Mouse (Mus musculus) stomach, embryonic 15.5 days (tissue): ENCODE data around the gene Lmo1. TPM values are rescaled to one million over a fixed set of nuclear protein-coding genes. Genes with fewer than 3 reads are reported as not detected.

ENCODE experiments used
- ATAC-seq: fragments of 200-750 bp; cut with Nextera tagmentation; 2 replicates; pipeline ENCODE4 v1.8.0; 2017; ENCODE audit warnings: low read depth, moderate number of reproducible peaks, moderate TSS enrichment; ENCODE audit not compliant: insufficient read depth, low FRiP score
- H3K27ac ChIP-seq: fragments of 300-500 bp; sonication (generic); 2 replicates; pipeline ENCODE4 v1.5.1; 2015; ENCODE audit warnings: mild to moderate bottlenecking, inconsistent platforms
- H3K27me3 ChIP-seq: fragments of 300-500 bp; sonication (generic); replicated peaks from 2 replicates; pipeline ENCODE4 v1.6.1; 2015; ENCODE audit warnings: inconsistent platforms
- H3K36me3 ChIP-seq: fragments of 300-500 bp; sonication (generic); 2 replicates; pipeline ENCODE4 v1.6.1; 2015; ENCODE audit warnings: inconsistent platforms
- H3K4me1 ChIP-seq: fragments of 300-500 bp; sonication (generic); 2 replicates; pipeline ENCODE4 v1.6.1; 2015; ENCODE audit warnings: inconsistent platforms
- H3K4me2 ChIP-seq: fragments of 300-500 bp; sonication (generic); 2 replicates; pipeline ENCODE4 v1.6.1; 2015; ENCODE audit warnings: mild to moderate bottlenecking, inconsistent platforms
- H3K4me3 ChIP-seq: fragments of 300-500 bp; sonication (generic); replicated peaks from 2 replicates; pipeline ENCODE4 v1.5.1; 2015; ENCODE audit warnings: inconsistent platforms
- H3K9ac ChIP-seq: fragments of 300-500 bp; sonication (generic); 2 replicates; pipeline ENCODE4 v1.6.1; 2015; ENCODE audit warnings: inconsistent platforms
- H3K9me3 ChIP-seq: fragments of 300-500 bp; sonication (generic); 2 replicates; pipeline ENCODE4 v1.6.1; 2016; ENCODE audit warnings: inconsistent platforms
- WGBS: fragments of 180-500 bp; shearing (Covaris S2); methylation state at CpG from one replicate; pipeline ENCODE4 v1.1.7; 2015; 5-methylcytosine and 5-hydroxymethylcytosine counted together
- polyA plus RNA-seq: library from polyadenylated mRNA; unstranded; fragments of >200 nt; fragmentation: Nextera tagmentation; extraction: Ambion mirVana; gene quantifications from 2 replicates; pipeline ENCODE4 v1.2.1, GENCODE M21; 2015

Gene Lmo1
- polyA plus RNA-seq, 1 experiment from 2014 or later = 6.4 TPM

DNA sequence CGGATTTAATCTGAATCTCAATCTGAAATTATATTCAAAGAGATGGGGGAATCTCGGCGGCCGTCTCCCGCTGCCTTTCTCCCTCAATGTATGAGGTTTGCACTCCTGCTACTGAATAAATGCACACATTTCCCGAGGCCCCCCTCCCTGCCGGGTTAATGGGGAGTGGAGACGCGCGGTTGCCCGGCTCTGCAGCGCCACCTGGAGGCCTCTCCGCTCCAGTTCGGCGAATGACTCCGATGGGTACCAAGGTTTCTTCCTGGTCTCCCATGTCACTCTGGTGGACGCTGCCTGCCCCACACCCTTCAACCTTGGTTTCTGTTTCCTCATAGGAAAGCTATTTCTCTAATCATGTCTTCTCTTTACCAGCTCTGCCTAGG is 4.6 kb downstream of the Lmo1 start:
- WGBS = 1% methylated on average over 17 of the region's 17 CpGs
- Histone ChIP-seq H3K36me3 (no peaks in the 10 kb centered on the region), H3K4me3 (peak overlapping the region; percentile 48), H3K4me2 (peak overlapping the region; percentile 100), H3K9ac (no peak overlapping the region), H3K4me1 (peaks cover 12% of the 10 kb centered on the region; the same call in 1 of the 2 replicates), H3K27me3 (peaks cover 57% of the 10 kb centered on the region), H3K27ac (no peak overlapping the region), H3K9me3 (no peaks in the 10 kb centered on the region)
- 0 out of 2 replicates have a peak, but pooled peaks have one; percentile 23 for ATAC-seq

- ATAC-seq = no peak; the same call in 1 of the 2 replicates
Observed at GRCm38 (mm10) chr7:109169505-109170440, 5.2 kb downstream of the Lmo1 start.

DNA sequence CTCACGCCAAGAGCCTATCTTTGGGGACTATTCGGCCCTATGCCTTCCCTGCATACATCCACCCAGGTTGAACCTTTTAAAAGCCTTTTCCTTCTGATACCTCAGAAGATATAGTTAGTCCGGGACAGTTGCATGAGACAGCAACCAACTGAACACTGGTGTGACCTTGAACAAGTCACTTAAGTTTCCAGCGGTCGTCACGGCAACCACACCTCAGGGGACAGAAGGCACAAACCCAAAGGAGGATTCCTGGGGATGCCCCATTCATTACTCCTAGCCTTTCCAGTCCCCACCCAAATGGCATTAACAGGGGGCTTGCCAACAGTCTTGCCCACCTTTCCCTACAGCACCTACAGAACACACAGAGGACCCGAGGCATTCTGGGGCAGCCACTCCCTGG is 6.3 kb downstream of the Lmo1 start:
- peak overlapping the region; percentile 100; the same call in 1 of the 2 replicates for H3K4me2 ChIP-seq
- WGBS = 90% methylated on average over 7 of the region's 7 CpGs
- ATAC-seq = no peak

More at GRCm38 (mm10) chr7:109169505-109170440, 5.2 kb downstream of the Lmo1 start:
- H3K9ac ChIP-seq = 0 out of 2 replicates have a peak overlapping the region, but pooled peaks have one; percentile 10
- under 1% methylated on average over 71 of the region's 72 CpGs for WGBS
- no peaks in the 10 kb centered on the region for H3K9me3 ChIP-seq
- no peaks in the 10 kb centered on the region for H3K36me3 ChIP-seq
- H3K4me2 ChIP-seq = peak overlapping the region; percentile 100
- no peak overlapping the region for H3K27ac ChIP-seq
- H3K4me3 ChIP-seq = peak overlapping the region; percentile 48
- peaks cover 8% of the 10 kb centered on the region; the same call in 1 of the 2 replicates for H3K4me1 ChIP-seq
- peaks cover 52% of the 10 kb centered on the region for H3K27me3 ChIP-seq

GRCm38 (mm10) chr7:109165931-109166585 is 8.9 kb downstream of the Lmo1 start:
- Histone ChIP-seq H3K27ac (no peak overlapping the region), H3K4me2 (no peak overlapping the region), H3K9ac (no peak overlapping the region), H3K27me3 (peaks cover 28% of the 10 kb centered on the region), H3K36me3 (no peaks in the 10 kb centered on the region), H3K4me3 (no peak overlapping the region), H3K9me3 (no peaks in the 10 kb centered on the region), H3K4me1 (peaks cover 8% of the 10 kb centered on the region; the same call in 1 of the 2 replicates)
- WGBS = 66% methylated on average over 17 of the region's 17 CpGs
- ATAC-seq = no peak

More for the DNA sequence above, 6.3 kb downstream of the Lmo1 start:
- H3K4me3 ChIP-seq = no peak overlapping the region
- no peak overlapping the region for H3K9ac ChIP-seq
- H3K36me3 ChIP-seq = no peaks in the 10 kb centered on the region
- no peak overlapping the region for H3K27ac ChIP-seq
- H3K4me1 ChIP-seq = peaks cover 8% of the 10 kb centered on the region; the same call in 1 of the 2 replicates
- no peaks in the 10 kb centered on the region for H3K9me3 ChIP-seq
- H3K27me3 ChIP-seq = peaks cover 45% of the 10 kb centered on the region

DNA sequence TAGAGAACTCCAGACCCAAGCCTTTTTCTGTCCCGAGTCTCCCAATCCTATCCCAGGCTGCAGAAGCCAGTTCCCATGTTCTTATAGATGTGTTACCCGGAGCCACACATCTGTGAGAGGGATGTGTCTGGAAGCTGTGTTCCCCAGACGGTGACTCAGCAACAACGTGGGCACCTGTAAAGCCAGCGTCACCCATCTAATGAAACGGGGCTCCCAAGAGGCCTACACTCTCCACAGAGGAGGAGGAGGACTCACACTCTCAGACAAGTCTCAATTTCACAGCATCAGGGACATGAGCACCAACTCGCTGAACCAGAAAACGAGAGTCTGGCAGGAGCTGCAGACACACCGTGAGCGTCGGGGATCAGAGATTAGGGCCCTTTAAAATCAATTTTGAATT is 20.7 kb downstream of the Lmo1 start:
- WGBS = 71% methylated on average over 11 of the region's 11 CpGs
- no peak overlapping the region for H3K27ac ChIP-seq
- no peak overlapping the region for H3K9ac ChIP-seq
- H3K36me3 ChIP-seq = no peaks in the 10 kb centered on the region
- ATAC-seq = no peak
- H3K4me2 ChIP-seq = no peak overlapping the region
- H3K4me1 ChIP-seq = no peaks in the 10 kb centered on the region
- no peaks in the 10 kb centered on the region for H3K27me3 ChIP-seq
- no peak overlapping the region for H3K4me3 ChIP-seq
- no peaks in the 10 kb centered on the region for H3K9me3 ChIP-seq

GRCm38 (mm10) chr7:109153538-109153937 is 21.5 kb downstream of the Lmo1 start:
- no peaks in the 10 kb centered on the region for H3K27me3 ChIP-seq
- ATAC-seq = no peak
- no peak overlapping the region for H3K27ac ChIP-seq
- no peak overlapping the region for H3K4me3 ChIP-seq
- H3K4me1 ChIP-seq = no peaks in the 10 kb centered on the region
- H3K4me2 ChIP-seq = no peak overlapping the region
- WGBS = 62% methylated on average over 5 of the region's 5 CpGs
- H3K9ac ChIP-seq = no peak overlapping the region
- H3K36me3 ChIP-seq = no peaks in the 10 kb centered on the region
- no peaks in the 10 kb centered on the region for H3K9me3 ChIP-seq

DNA sequence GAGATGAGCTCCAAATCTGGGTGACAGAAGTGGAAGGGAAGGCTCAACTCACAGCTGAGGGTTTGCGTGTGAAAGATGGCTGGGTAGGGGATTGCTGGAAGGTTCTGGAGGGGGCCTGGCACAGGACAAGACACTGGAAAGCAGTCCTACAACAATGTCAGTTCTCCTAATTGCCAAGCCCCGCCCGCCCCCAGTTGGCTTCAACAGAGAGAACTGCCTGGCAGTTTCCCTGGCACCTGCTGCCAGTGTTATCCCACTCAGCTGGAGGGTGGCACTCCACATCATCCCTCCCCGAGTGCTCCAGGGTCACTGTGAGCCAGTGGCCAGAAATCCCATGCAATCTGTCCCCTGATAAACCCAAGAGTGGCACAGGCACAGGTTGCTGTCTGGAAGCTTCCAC is 23.9 kb downstream of the Lmo1 start:
- no peak overlapping the region for H3K4me3 ChIP-seq
- no peaks in the 10 kb centered on the region for H3K9me3 ChIP-seq
- ATAC-seq = no peak
- H3K36me3 ChIP-seq = no peaks in the 10 kb centered on the region
- H3K9ac ChIP-seq = no peak overlapping the region
- no peaks in the 10 kb centered on the region for H3K27me3 ChIP-seq
- H3K27ac ChIP-seq = no peak overlapping the region
- no peak overlapping the region for H3K4me2 ChIP-seq
- no peaks in the 10 kb centered on the region for H3K4me1 ChIP-seq
- WGBS = 85% methylated on average over 4 of the region's 4 CpGs

- no peak for ATAC-seq
- Histone ChIP-seq H3K4me3 (no peak overlapping the region), H3K4me1 (no peaks in the 10 kb centered on the region), H3K9me3 (no peaks in the 10 kb centered on the region), H3K27ac (no peak overlapping the region), H3K27me3 (no peaks in the 10 kb centered on the region), H3K4me2 (no peak overlapping the region), H3K9ac (no peak overlapping the region), H3K36me3 (no peaks in the 10 kb centered on the region)
- WGBS = 44% methylated on average over 8 of the region's 8 CpGs
Observed at GRCm38 (mm10) chr7:109145211-109145610, 29.8 kb downstream of the Lmo1 start.

DNA sequence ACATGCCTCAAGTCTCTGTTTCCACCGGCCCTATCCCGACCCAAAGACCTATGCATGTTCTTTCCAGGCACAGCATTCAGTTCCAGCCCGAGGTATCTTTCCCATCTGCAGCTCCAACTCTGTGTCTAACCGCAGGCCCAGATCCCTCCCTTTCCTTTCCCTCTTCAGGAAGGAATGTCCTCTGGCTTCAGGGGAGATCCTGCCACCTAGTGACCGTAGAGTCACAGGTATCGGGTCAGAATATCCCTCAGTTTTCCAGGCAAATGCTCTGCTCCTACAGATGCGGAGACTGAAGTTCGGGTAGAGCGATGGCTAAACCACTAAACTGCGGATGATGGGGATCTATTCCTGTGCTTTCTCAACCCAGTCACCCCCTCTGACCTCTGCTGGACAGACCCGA is 30.3 kb downstream of the Lmo1 start:
- H3K4me3 ChIP-seq = no peak overlapping the region
- H3K9me3 ChIP-seq = no peaks in the 10 kb centered on the region
- H3K36me3 ChIP-seq = no peaks in the 10 kb centered on the region
- no peak overlapping the region for H3K27ac ChIP-seq
- WGBS = 57% methylated on average over 11 of the region's 11 CpGs
- H3K4me1 ChIP-seq = no peaks in the 10 kb centered on the region
- no peak for ATAC-seq
- H3K9ac ChIP-seq = no peak overlapping the region
- H3K4me2 ChIP-seq = no peak overlapping the region
- H3K27me3 ChIP-seq = no peaks in the 10 kb centered on the region

DNA sequence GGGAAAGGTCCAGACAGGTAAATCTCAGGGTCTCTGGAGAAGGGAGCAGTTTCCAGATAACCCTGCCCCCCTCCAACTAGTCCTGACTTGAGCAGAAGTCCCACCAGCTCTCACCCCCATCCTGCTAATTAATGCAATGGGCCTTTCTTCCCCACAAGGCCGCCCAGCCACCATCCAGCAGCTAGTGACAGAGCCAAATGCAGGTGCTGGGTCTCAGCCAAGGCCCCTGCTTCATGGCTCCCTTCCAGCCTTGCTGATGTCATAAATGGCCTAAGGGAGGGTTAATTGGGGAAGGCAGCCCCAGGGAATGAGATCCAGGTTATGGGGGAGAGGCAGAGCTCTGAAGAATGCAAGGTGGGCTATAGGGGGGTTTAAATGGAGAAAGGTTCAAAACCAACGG is 32.4 kb downstream of the Lmo1 start:
- no peaks in the 10 kb centered on the region for H3K9me3 ChIP-seq
- H3K27me3 ChIP-seq = no peaks in the 10 kb centered on the region
- no peak overlapping the region for H3K9ac ChIP-seq
- no peak overlapping the region for H3K27ac ChIP-seq
- no peak for ATAC-seq
- H3K36me3 ChIP-seq = no peaks in the 10 kb centered on the region
- no peaks in the 10 kb centered on the region for H3K4me1 ChIP-seq
- no peak overlapping the region for H3K4me3 ChIP-seq
- H3K4me2 ChIP-seq = no peak overlapping the region
- 66% methylated on average over 2 of the region's 2 CpGs for WGBS

- no peak for ATAC-seq
- WGBS = 67% methylated on average over 3 of the region's 3 CpGs
- H3K27ac ChIP-seq = no peak overlapping the region
- H3K36me3 ChIP-seq = no peaks in the 10 kb centered on the region
- H3K4me3 ChIP-seq = no peak overlapping the region
- H3K9me3 ChIP-seq = no peaks in the 10 kb centered on the region
- H3K9ac ChIP-seq = no peak overlapping the region
- H3K27me3 ChIP-seq = no peaks in the 10 kb centered on the region
- H3K4me1 ChIP-seq = no peaks in the 10 kb centered on the region
- no peak overlapping the region for H3K4me2 ChIP-seq
Observed at GRCm38 (mm10) chr7:109141753-109142152, 33.3 kb downstream of the Lmo1 start.

- Histone ChIP-seq H3K36me3 (no peaks in the 10 kb centered on the region), H3K4me3 (no peak overlapping the region), H3K4me2 (no peak overlapping the region), H3K4me1 (no peaks in the 10 kb centered on the region), H3K9me3 (no peaks in the 10 kb centered on the region), H3K27me3 (no peaks in the 10 kb centered on the region), H3K9ac (no peak overlapping the region), H3K27ac (no peak overlapping the region)
- no peak for ATAC-seq
- 56% methylated on average over 2 of the region's 2 CpGs for WGBS
Observed at GRCm38 (mm10) chr7:109141054-109141453, 34.0 kb downstream of the Lmo1 start.
